Mouse (Mus musculus): ENCODE results near the gene Exoc6b.
A peak's percentile ranks its signal among the peaks of the same experiment; 100 is the strongest.

Gene Exoc6b

GRCm38 (mm10) chr6:84585686-84586300, 483.5 kb downstream of the Exoc6b start:
- peak; percentile 20 to 57 for DNase-seq (ENCODE audit: low spot score in 2 of 2)

- DNase-seq (ENCODE audit: low spot score in 2 of 2): peak in 1 of 2 experiments; percentile 63
Measured at GRCm38 (mm10) chr6:84584783-84585685, 484.3 kb downstream of the Exoc6b start.

- DNase-seq (ENCODE audit: low spot score in 2 of 2): no peak
Measured at GRCm38 (mm10) chr6:84583841-84584782, 485.2 kb downstream of the Exoc6b start.

GRCm38 (mm10) chr6:84583371-84583770, 485.9 kb downstream of the Exoc6b start:
- peak; percentile 82 to 84 for DNase-seq (ENCODE audit: low spot score in 2 of 2)

GRCm38 (mm10) chr6:84582826-84583225, 486.5 kb downstream of the Exoc6b start:
- DNase-seq (ENCODE audit: low spot score in 2 of 2): no peak

- no peak for DNase-seq (ENCODE audit: low spot score in 2 of 2)
Measured at GRCm38 (mm10) chr6:84581833-84582445, 487.4 kb downstream of the Exoc6b start.

DNA sequence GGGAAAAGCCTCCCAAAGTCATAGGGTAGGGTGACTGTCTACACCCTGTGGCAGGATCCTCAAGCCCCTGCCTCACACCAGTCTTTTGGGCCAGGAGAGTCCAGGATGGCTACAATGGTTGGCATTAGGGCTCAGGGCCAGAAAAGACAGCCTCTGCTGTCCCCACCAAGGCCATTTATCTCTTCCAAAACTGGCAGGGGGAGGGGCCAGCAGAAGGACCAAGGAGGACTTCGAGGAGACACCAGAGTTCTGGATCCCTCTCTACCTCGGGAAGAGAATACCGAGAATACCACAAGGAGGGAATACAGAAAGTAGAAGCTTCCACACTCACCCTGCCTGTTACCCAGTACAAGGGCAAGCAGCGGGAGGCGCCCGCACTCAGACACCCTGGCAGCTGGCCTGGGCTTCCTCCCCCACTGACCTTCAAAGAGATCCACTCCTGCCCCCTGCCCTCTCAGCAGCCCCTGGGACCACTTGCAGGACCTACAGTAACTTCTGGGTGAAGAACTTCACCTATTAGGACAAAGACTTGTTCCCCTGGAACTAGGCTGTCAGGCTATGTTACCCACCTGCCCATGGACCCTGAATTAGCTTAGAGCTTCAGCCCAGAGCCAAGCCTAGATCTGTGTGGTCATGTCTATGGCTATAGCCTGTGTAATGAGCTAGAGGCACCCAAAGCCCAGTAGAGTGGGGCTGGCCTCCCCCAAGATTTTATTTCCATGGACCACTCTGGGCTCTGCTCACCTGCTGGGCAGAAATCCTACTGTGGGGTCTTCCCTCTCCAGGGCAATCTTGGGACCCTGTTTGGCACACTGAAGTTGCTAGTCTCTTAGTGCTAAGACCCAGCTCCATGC, 488.1 kb downstream of the Exoc6b start:
- DNase-seq (ENCODE audit: low spot score in 2 of 2): no peak

DNA sequence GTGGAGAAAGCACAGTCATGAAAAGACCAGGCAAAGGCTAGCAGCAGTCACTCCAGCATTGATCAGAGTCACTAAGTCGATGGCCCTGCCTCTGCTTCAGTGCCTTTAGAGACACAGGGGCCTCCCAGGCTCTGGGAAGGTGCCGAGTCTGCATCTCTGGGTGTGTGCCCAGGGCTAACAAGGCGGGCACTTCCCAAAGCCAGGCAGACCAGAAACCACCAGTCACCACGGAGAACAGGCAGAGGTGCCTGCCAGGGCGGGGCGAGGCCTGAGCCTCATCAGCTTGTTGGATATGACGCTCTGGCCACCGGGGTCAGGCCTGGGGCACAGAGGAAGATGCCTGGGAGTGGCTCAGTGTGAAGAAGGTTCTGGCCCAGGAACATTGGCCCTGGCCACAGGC, 489.8 kb downstream of the Exoc6b start:
- no peak for DNase-seq (ENCODE audit: low spot score in 2 of 2)

GRCm38 (mm10) chr6:84578928-84579327, 490.4 kb downstream of the Exoc6b start:
- no peak for DNase-seq (ENCODE audit: low spot score in 2 of 2)

DNA sequence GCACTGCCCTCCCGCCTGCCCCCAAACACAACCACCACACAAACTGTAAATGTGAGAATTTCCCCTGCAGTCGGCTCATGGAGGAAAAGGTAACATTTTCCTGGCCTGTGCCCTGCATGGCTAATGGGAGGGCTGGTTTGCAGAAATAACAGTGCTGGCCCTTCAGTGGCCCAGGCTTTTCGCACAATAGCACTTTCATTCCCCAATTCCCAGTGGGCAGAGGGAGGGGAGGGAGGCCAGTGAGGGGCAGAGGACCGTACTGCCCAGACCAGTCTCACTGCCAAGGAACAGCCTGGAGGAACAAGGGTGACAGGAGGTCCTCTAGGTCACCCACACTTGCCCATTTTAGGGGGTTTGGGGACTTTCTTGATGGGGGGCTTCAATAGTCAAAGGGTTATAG, 491.4 kb downstream of the Exoc6b start:
- DNase-seq (ENCODE audit: low spot score in 2 of 2): no peak

- DNase-seq (ENCODE audit: low spot score in 2 of 2): no peak
Measured at GRCm38 (mm10) chr6:84573905-84574660, 495.2 kb downstream of the Exoc6b start.

DNA sequence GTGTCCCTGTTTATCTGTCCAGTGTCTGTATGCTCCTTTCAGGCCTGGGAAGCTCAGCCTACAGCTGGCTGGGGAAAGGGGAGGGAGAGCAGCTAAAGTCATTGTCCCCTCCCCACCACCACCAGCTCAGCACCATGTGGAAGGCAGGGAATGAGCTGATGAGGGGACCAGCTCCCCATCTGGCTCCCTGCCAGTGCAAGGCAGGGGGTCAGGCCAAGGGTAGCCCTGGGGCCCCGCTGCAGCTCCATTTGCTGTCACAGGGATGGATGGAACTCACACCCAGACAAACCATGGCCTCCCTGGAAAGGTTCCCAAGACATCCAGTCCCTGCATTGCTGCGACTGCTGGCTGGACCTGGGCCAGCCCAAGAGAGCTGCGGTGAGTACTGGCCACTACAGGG, 499.3 kb downstream of the Exoc6b start:
- no peak for DNase-seq (ENCODE audit: low spot score in 2 of 2)

- no peak for DNase-seq (ENCODE audit: low spot score in 2 of 2)
Measured at GRCm38 (mm10) chr6:84569590-84569989, 499.7 kb downstream of the Exoc6b start.

- no peak for DNase-seq (ENCODE audit: low spot score in 2 of 2)
Measured at GRCm38 (mm10) chr6:84568880-84569279, 500.4 kb downstream of the Exoc6b start.
